Mouse (Mus musculus): ENCODE results near the gene Gprc5d. TPM values are rescaled to one million over a fixed set of nuclear protein-coding genes. Genes with fewer than 3 reads are reported as not detected.

The Gprc5d gene
- polyA plus RNA-seq, 1 experiment from 2014 or later, result not detected

- H3K4me1 ChIP-seq, result no peaks in the 10 kb centered on the region
- ATAC-seq (ENCODE audit: low FRiP score), result no peak
- no peaks in the 10 kb centered on the region for H3K9me3 ChIP-seq
Observed at GRCm38 (mm10) chr6:135149722-135150121, 31.6 kb upstream of the Gprc5d start.

GRCm38 (mm10) chr6:135149175-135149574 lies 31.1 kb upstream of the Gprc5d start:
- WGBS, result 78% methylated on average over 4 of the region's 4 CpGs
- no peak for ATAC-seq (ENCODE audit: low FRiP score)

More at GRCm38 (mm10) chr6:135149722-135150121, 31.6 kb upstream of the Gprc5d start:
- Histone ChIP-seq H3K27ac (no peak overlapping the region), H3K9ac (no peak overlapping the region), H3K27me3 (no peaks in the 10 kb centered on the region), H3K36me3 (replicated peaks) (no peaks in the 10 kb centered on the region), H3K4me3 (replicated peaks) (no peak overlapping the region), H3K4me2 (no peak overlapping the region)
- 82% methylated on average over 4 of the region's 4 CpGs for WGBS

GRCm38 (mm10) chr6:135148506-135148905 lies 30.4 kb upstream of the Gprc5d start:
- H3K36me3 ChIP-seq (replicated peaks), result no peaks in the 10 kb centered on the region
- H3K27me3 ChIP-seq, result no peaks in the 10 kb centered on the region
- H3K4me2 ChIP-seq, result no peak overlapping the region
- no peak; the same call in 1 of the 2 replicates for ATAC-seq (ENCODE audit: low FRiP score)
- no peak overlapping the region for H3K27ac ChIP-seq
- no peak overlapping the region for H3K4me3 ChIP-seq (replicated peaks)
- H3K9me3 ChIP-seq, result no peaks in the 10 kb centered on the region
- H3K9ac ChIP-seq, result no peak overlapping the region
- H3K4me1 ChIP-seq, result no peaks in the 10 kb centered on the region
- WGBS, result 5% methylated on average over 1 of the region's 1 CpGs

More at GRCm38 (mm10) chr6:135149175-135149574, 31.1 kb upstream of the Gprc5d start:
- no peaks in the 10 kb centered on the region for H3K36me3 ChIP-seq (replicated peaks)
- H3K4me3 ChIP-seq (replicated peaks), result no peak overlapping the region
- no peak overlapping the region for H3K27ac ChIP-seq
- no peaks in the 10 kb centered on the region for H3K4me1 ChIP-seq
- no peak overlapping the region for H3K9ac ChIP-seq
- H3K4me2 ChIP-seq, result no peak overlapping the region
- H3K9me3 ChIP-seq, result no peaks in the 10 kb centered on the region
- no peaks in the 10 kb centered on the region for H3K27me3 ChIP-seq

GRCm38 (mm10) chr6:135145976-135146375 lies 27.9 kb upstream of the Gprc5d start:
- no peaks in the 10 kb centered on the region for H3K36me3 ChIP-seq (replicated peaks)
- ATAC-seq (ENCODE audit: low FRiP score), result no peak
- no peak overlapping the region for H3K4me2 ChIP-seq
- H3K4me3 ChIP-seq (replicated peaks), result no peak overlapping the region
- H3K9me3 ChIP-seq, result no peaks in the 10 kb centered on the region
- no peaks in the 10 kb centered on the region for H3K27me3 ChIP-seq
- H3K4me1 ChIP-seq, result no peaks in the 10 kb centered on the region
- H3K9ac ChIP-seq, result no peak overlapping the region
- no peak overlapping the region for H3K27ac ChIP-seq
- WGBS, result 91% methylated on average over 5 of the region's 5 CpGs

GRCm38 (mm10) chr6:135144516-135144915 lies 26.4 kb upstream of the Gprc5d start:
- Histone ChIP-seq H3K4me2 (no peak overlapping the region), H3K4me1 (no peaks in the 10 kb centered on the region), H3K27me3 (no peaks in the 10 kb centered on the region), H3K36me3 (replicated peaks) (no peaks in the 10 kb centered on the region), H3K4me3 (replicated peaks) (no peak overlapping the region), H3K9me3 (no peaks in the 10 kb centered on the region), H3K27ac (no peak overlapping the region), H3K9ac (no peak overlapping the region)
- no peak for ATAC-seq (ENCODE audit: low FRiP score)
- 6% methylated on average over 3 of the region's 3 CpGs for WGBS

- no peaks in the 10 kb centered on the region; the same call in 1 of the 2 replicates for H3K4me1 ChIP-seq
- WGBS, result 90% methylated on average over 5 of the region's 5 CpGs
Observed at GRCm38 (mm10) chr6:135143151-135143550, 25.1 kb upstream of the Gprc5d start.

GRCm38 (mm10) chr6:135141451-135142147 lies 23.5 kb upstream of the Gprc5d start:
- Histone ChIP-seq H3K9ac (no peak overlapping the region), H3K4me3 (replicated peaks) (no peak overlapping the region), H3K4me2 (no peak overlapping the region), H3K4me1 (peaks cover 6% of the 10 kb centered on the region), H3K27me3 (no peaks in the 10 kb centered on the region), H3K9me3 (no peaks in the 10 kb centered on the region), H3K27ac (no peak overlapping the region), H3K36me3 (replicated peaks) (no peaks in the 10 kb centered on the region)
- no peak for ATAC-seq (ENCODE audit: low FRiP score)
- 78% methylated on average over 16 of the region's 16 CpGs for WGBS

More at GRCm38 (mm10) chr6:135143151-135143550, 25.1 kb upstream of the Gprc5d start:
- Histone ChIP-seq H3K4me3 (replicated peaks) (no peak overlapping the region), H3K4me2 (no peak overlapping the region), H3K9ac (no peak overlapping the region), H3K36me3 (replicated peaks) (no peaks in the 10 kb centered on the region), H3K9me3 (no peaks in the 10 kb centered on the region), H3K27ac (no peak overlapping the region), H3K27me3 (no peaks in the 10 kb centered on the region)
- ATAC-seq (ENCODE audit: low FRiP score), result no peak

- Histone ChIP-seq H3K4me2 (no peak overlapping the region), H3K27me3 (no peaks in the 10 kb centered on the region), H3K4me3 (replicated peaks) (no peak overlapping the region), H3K4me1 (peaks cover 10% of the 10 kb centered on the region), H3K27ac (no peak overlapping the region), H3K36me3 (replicated peaks) (no peaks in the 10 kb centered on the region), H3K9me3 (no peaks in the 10 kb centered on the region), H3K9ac (no peak overlapping the region)
- WGBS, result 88% methylated on average over 14 of the region's 14 CpGs
- ATAC-seq (ENCODE audit: low FRiP score), result no peak
Observed at GRCm38 (mm10) chr6:135138746-135139145, 20.7 kb upstream of the Gprc5d start.

- 86% methylated on average over 7 of the region's 7 CpGs for WGBS
- Histone ChIP-seq H3K4me1 (peaks cover 10% of the 10 kb centered on the region), H3K4me2 (no peak overlapping the region), H3K4me3 (replicated peaks) (no peak overlapping the region), H3K27ac (no peak overlapping the region), H3K36me3 (replicated peaks) (no peaks in the 10 kb centered on the region), H3K9ac (no peak overlapping the region), H3K27me3 (no peaks in the 10 kb centered on the region), H3K9me3 (no peaks in the 10 kb centered on the region)
- ATAC-seq (ENCODE audit: low FRiP score), result no peak
Observed at GRCm38 (mm10) chr6:135138207-135138606, 20.1 kb upstream of the Gprc5d start.

GRCm38 (mm10) chr6:135137736-135138135 lies 19.7 kb upstream of the Gprc5d start:
- Histone ChIP-seq H3K27ac (no peak overlapping the region), H3K4me2 (no peak overlapping the region), H3K4me1 (peaks cover 10% of the 10 kb centered on the region), H3K27me3 (no peaks in the 10 kb centered on the region), H3K4me3 (replicated peaks) (no peak overlapping the region), H3K36me3 (replicated peaks) (no peaks in the 10 kb centered on the region), H3K9me3 (no peaks in the 10 kb centered on the region), H3K9ac (no peak overlapping the region)
- WGBS, result 86% methylated on average over 9 of the region's 9 CpGs
- ATAC-seq (ENCODE audit: low FRiP score), result no peak

- no peaks in the 10 kb centered on the region for H3K36me3 ChIP-seq (replicated peaks)
- ATAC-seq (ENCODE audit: low FRiP score), result no peak
- no peak overlapping the region for H3K4me2 ChIP-seq
- H3K27ac ChIP-seq, result no peak overlapping the region
- 40% methylated on average over 11 of the region's 11 CpGs for WGBS
- H3K9ac ChIP-seq, result no peak overlapping the region
- H3K27me3 ChIP-seq, result no peaks in the 10 kb centered on the region
- H3K4me3 ChIP-seq (replicated peaks), result no peak overlapping the region
- H3K4me1 ChIP-seq, result peaks cover 10% of the 10 kb centered on the region
- no peaks in the 10 kb centered on the region for H3K9me3 ChIP-seq
Observed at GRCm38 (mm10) chr6:135136439-135137161, 18.5 kb upstream of the Gprc5d start.

GRCm38 (mm10) chr6:135135735-135136134 lies 17.7 kb upstream of the Gprc5d start:
- Histone ChIP-seq H3K27me3 (no peaks in the 10 kb centered on the region), H3K4me3 (replicated peaks) (no peak overlapping the region), H3K9me3 (no peaks in the 10 kb centered on the region), H3K27ac (no peak overlapping the region), H3K4me2 (no peak overlapping the region), H3K9ac (no peak overlapping the region), H3K36me3 (replicated peaks) (no peaks in the 10 kb centered on the region), H3K4me1 (peaks cover 10% of the 10 kb centered on the region)
- 78% methylated on average over 4 of the region's 4 CpGs for WGBS
- no peak for ATAC-seq (ENCODE audit: low FRiP score)

- no peak for ATAC-seq (ENCODE audit: low FRiP score)
- Histone ChIP-seq H3K9ac (no peak overlapping the region), H3K4me3 (replicated peaks) (no peak overlapping the region), H3K27ac (no peak overlapping the region), H3K27me3 (no peaks in the 10 kb centered on the region), H3K4me2 (no peak overlapping the region), H3K9me3 (no peaks in the 10 kb centered on the region), H3K4me1 (peaks cover 10% of the 10 kb centered on the region), H3K36me3 (replicated peaks) (no peaks in the 10 kb centered on the region)
- 94% methylated on average over 9 of the region's 9 CpGs for WGBS
Observed at GRCm38 (mm10) chr6:135133486-135133885, 15.4 kb upstream of the Gprc5d start.
